Mouse (Mus musculus) adrenal gland, postnatal 14 days (tissue): ENCODE results near the gene Veph1. TPM values are rescaled to one million over a fixed set of nuclear protein-coding genes. Genes with fewer than 3 reads are reported as not detected.

Experiments
- DNase-seq: peaks from one replicate; pipeline ENCODE4 v3.0.0; 2021; ENCODE audit warnings: mixed read lengths
- total RNA-seq: library from RNA; stranded (reverse); gene quantifications from 2 replicates; pipeline ENCODE4 v1.2.3, GENCODE M21; 2021

Gene Veph1
- total RNA-seq, 1 experiment from 2014 or later, result not detected

GRCm38 (mm10) chr3:66024220-66024792 lies 272.3 kb downstream of the Veph1 start:
- DNase-seq, result no peak

- DNase-seq, result no peak
These were observed 277.5 kb downstream of the Veph1 start for GRCm38 (mm10) chr3:66019171-66019570.

GRCm38 (mm10) chr3:66007632-66008401 lies 288.8 kb downstream of the Veph1 start:
- no peak for DNase-seq

GRCm38 (mm10) chr3:66004989-66005388 lies 291.6 kb downstream of the Veph1 start:
- no peak for DNase-seq

GRCm38 (mm10) chr3:66004220-66004951 lies 292.3 kb downstream of the Veph1 start:
- DNase-seq, result no peak

Other genes with a start within 250 kb of the Veph1 start
- 0.44 and 0.45 TPM in 2 replicates for gene Ptx3, start 76.9 kb downstream of the Veph1 start, total RNA-seq